Mouse (Mus musculus) right cerebral cortex, postnatal 4 days (tissue): ENCODE measurements around the gene Vwa7.
"Not testable (repeated sequence)": the region's sequence is repeated elsewhere in the genome, so short reads cannot be mapped to it uniquely, and the experiment has no call there.

Experiments
- DNase-seq: peaks from one replicate; pipeline ENCODE4 v3.0.0-alpha.2; 2022

Gene Vwa7

DNA sequence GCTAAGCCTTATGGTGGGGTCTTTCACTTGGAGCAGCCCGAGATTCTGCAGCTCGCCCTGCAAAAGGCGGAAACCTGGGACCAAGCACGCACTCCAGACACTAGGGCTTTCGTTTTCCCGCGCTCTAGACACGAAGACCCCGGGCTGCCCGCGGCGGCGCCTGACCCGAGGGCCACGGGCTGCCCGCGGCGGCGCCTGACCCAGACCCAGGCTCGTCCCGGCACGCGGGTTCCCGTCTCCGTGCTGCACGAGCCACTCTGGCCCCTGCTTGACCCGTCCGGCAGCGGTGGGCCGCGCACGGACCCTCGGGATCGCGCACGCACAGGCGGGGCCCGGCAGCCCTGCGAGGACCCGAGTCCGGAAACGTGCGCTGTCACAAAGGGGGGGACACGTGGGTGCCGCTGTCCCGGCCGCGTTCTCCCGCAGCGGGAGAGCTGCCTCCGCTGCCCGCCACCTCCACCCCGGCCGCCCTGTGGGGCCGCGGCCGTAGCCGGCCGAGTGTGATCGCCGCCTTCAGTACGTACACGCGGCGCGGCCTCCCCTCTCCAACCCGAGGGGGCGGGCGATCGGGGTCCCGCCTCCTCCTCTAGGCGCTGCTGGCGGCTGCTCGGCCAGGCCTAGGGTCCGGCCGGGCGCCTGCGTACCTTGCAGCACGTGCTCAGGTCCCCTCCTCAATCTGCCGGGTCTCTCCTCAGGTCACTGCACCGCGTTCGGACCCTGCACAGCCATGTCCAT is 15.5 kb upstream of the Vwa7 start, which contains the start of gene Vars:
Vars (plus strand) TSS at position 271 of the 735 bp plus-strand sequence.
- DNase-seq: peak; percentile 75

DNA sequence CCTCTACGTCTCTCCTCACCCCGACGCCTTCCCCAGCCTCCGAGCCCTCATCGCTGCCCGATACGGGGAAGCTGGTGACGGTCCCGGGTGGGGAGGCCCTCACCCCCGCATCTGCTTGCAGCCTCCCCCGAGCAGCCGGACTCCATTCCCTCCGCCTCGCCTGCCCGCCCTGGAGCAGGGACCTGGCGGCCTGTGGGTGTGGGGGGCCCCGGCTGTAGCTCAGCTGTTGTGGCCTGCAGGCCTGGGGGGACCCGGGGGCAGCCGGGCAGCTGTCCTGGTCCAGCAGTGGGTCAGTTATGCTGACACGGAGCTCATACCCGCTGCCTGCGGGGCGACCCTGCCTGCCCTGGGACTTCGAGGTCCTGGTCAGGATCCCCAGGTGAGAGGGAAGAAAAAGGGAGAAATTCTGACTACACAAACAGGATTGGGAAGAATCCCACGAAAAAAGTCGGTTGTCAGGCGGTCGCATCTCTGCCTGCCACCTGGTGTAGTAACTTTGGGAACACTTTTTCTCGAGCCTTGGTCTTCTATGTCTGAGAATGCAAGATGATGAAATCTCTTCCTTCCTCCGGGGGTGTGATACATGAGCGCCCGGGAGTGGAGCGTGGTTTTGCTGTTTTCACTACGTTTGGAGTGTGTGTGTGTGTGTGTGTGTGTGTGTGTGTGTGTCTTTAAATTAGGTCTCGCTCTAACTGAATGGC is 14.8 kb upstream of the Vwa7 start:
- DNase-seq: no peak

DNA sequence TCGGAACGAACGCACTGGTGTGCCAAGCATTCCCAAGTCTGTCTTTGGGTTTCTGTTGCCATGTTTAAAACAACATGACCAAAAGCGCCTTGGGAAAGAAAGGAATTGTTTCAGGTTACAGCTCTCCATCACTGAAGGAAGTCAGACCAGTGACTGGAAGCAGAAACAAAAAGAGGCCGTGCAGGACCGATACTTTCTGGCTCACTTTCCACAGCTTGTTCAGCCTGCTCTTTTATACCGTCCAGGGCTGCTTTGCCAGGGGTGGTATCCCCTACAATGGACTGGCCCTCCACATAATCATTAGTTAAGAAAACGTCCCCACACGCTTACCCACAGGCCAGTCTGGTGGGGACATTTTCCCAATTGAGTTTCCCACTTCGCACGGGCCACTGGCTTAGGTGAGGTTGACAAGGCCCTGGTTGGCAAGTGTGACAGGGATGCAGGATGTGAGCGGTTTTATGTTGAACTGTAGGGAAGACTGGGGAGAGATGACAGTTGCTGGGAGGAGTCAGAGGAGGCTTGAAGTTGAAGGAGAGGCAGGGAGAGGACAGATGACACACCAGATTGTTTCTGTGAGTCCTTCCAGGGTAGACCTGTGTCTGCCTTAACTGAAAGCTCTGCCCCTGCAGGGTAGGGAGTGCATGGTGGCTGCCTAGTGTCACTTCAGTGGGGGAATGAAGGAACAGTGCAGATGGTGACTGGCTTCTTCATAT is 14.1 kb upstream of the Vwa7 start:
- DNase-seq: no peak

DNA sequence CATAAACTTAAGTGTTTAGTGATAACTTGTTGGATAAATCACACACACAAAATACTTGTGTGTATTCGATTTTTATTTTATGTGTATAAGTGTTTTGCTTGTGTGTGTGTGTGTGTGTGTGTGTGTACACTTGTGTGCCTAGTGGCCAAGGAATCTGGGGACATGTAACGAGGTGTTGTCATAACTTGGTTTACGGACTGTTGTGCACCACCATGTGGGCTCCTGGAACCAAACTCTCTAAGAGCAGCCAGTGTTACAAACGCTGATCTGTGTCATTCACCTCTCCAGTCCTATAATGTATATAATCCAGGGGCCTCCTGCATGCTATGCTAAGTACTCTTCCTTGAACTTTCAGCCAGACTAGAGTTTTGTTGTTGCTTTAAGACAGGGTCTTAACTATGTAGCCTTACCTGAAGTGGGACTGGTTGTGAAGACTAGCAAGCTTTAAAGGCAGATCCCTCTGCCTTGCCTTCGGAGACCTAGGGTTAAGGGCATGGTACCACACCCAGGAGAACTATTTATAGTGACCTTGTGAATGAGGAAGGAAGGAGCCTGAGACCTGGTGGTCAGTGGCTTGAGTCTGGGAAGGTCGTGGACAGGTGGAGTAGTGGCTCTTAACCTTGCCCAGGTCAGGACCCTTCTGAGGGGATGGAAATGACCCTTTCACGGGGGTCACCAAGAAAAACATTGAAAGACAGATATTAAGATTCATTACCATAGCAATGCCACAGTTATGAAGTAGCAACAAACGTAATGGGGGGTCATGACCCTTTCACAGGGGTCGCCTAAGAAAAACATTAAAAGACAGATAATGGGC is 13.1 kb upstream of the Vwa7 start:
- DNase-seq: no peak

DNA sequence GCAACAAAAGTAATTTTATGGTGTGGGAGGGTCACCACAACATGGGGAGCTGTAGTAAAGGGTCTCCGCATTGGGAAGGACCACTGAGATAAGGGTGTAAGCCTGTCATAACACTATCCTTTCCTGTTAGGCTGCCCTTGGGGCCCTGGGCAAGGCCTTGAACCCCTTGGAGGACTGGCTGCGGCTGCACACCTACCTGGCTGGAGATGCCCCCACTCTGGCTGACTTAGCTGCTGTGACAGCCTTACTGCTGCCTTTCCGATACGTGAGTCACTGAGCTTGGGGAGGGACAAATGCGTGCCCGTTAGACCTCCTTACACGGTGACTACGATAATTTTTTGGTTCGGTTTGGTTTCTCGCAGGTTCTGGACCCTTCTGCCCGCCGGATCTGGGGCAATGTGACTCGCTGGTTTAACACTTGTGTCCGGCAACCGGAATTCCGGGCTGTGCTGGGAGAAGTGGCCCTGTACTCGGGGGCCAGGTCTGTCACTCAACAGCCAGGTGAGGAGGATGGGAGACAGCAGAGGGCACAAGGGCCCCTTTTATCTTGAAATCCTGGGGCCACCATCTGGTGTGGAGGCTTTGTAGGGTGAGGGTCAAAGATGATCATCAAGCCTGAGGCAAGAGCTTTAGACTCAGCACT is 12.2 kb upstream of the Vwa7 start:
- no peak for DNase-seq

DNA sequence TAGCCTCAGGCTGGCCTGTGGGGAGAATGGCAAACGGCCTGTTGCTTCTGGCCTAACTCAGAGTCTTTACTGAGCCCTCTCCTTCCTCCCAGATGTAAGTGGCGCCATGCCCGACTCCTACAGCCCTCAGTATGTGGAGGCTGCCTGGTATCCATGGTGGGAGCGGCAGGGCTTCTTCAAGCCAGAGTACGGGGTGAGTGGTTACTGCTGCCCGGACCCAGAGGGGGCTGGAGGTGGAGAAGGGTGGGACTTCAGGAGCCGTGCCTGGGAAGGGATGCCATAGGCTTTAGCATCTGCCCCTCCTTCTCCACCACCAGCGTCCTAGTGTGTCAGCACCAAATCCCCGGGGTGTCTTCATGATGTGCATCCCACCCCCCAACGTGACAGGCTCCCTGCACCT is 11.2 kb upstream of the Vwa7 start:
- no peak for DNase-seq

DNA sequence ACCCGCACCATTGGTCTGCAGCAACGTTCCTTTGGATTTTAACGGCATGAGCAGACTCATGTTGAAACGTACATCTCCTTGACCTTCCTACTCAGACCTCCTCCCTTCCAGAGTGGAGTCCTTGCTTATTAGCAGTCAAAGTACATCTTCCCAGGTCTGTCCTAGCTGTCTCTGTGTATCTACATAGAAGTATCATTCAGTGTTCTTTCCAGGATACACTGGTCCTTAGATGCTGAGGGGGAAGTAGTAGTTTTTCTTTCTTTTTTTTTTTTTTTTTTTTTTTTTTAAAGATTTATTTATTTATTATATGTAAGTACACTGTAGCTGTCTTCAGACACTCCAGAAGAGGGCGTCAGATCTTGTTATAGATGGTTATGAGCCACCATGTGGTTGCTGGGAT is 10.5 kb upstream of the Vwa7 start:
- DNase-seq: not testable (repeated sequence)

DNA sequence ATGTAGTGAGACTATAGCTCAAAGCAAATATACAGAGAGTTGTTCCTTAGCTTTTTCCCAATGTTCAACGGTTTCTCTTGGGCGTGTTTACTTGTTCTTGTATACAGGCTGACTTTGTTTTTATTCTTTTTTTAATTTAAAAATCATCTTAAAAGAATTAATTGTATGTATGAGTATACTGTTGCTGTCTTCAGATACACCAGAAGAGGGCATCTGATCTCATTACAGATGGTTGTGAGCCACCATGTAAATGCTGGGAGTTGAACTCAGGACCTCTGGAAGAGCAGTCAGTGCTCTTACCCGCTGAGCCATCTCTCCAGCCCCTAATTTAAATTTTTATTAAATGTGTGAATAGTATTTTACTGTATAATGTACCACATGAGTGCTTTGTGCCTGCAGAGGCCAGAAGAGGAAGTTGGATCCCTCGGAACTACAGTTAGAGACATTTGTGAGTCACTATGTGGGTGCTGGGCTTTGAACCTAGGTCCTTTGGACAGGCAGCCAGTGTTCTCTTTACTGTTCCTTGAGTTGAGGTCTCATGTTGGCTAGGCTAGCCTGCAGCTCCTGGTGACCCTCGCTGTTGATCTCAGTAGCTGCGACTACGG is 8.9 kb upstream of the Vwa7 start:
- DNase-seq: no peak

DNA sequence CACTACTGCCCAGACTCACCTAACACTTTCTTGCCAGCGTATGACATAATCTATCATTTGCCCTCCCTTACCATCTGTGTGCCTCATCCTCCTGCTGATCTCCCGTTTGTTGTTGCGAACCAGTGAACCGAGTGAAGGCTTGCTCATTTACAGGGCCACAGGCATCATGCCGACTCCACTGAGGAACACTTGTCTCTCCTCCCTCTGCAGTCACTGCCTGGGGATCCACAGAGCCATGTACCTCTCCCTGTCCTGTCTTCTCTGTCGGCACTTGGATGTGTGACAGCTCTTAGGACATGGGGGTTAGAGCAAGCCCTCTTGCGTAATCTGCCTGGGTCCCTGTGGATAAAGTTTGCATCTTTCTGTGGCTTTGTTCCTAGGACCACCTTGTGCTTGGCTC is 6.8 kb upstream of the Vwa7 start:
- no peak for DNase-seq

DNA sequence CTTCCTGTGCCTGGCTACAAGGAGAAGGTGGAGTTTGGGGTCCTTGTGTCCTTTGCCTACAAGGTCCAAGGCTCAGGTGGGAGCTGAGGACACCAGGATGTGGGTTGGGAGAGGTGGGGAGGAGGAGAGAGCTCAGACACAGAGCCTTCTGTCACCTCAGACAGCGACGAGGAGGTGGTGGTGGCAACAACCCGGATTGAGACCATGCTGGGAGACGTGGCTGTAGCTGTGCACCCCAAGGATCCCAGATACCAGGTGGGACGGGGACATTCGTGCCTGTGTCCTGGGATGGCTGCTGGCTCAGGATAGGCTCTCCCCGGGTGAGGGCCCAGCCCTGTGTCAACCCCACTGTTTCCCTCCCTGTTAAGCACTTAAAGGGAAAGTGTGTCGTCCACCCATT is 4.9 kb upstream of the Vwa7 start:
- DNase-seq: no peak

DNA sequence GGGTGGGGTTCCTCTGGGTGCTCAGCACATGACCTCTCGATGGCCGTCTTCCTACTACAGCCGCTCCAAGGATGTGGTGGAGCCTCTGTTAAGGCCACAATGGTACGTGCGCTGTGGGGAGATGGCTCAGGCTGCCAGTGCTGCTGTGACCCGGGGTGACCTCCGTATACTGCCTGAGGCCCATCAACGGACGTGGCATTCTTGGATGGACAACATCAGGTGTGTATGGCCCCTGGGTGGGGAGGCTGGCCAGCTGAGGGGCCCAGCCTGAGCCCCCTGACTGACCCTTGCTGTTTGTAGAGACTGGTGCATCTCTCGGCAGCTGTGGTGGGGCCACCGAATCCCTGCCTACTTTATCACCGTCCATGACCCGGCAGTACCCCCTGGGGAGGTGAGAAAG is 3.9 kb upstream of the Vwa7 start:
- no peak for DNase-seq

DNA sequence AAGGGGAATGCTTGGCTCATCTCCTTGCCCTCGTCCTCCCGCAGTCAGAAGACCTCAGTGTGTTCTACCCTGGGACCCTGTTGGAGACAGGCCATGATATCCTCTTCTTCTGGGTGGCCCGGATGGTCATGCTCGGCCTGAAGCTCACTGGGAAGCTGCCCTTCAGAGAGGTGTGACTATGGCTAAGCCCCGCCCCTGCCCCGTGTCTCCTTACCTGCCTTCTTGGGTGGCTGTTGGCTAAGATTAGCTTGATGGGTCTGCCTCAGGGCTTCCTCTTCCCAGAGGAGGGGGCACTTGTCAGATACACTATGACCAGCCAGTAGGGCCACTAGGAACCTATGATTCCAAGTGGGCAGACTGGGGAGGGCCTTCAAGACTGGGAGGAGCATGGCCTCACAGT is 3.2 kb upstream of the Vwa7 start:
- DNase-seq: no peak

DNA sequence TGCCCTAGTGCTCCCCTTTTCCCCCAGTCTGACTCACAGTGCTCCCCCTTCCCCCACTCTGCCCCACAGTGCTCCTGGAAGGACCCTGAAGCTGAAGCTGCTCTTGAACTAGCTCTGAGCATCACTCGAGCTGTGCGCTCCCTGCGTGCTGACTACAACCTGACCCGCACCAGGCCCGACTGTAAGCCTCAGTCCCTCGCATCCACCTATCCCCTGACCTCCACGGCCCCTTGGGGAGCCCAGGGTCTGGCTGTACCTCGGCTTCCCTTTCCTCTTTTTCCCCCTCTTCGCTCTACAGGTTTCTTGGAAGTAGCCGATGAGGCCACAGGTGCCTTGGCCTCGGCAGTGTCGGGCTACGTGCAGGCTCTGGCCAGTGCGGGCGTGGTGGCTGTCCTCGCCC is 1.1 kb upstream of the Vwa7 start:
- DNase-seq: no peak

DNA sequence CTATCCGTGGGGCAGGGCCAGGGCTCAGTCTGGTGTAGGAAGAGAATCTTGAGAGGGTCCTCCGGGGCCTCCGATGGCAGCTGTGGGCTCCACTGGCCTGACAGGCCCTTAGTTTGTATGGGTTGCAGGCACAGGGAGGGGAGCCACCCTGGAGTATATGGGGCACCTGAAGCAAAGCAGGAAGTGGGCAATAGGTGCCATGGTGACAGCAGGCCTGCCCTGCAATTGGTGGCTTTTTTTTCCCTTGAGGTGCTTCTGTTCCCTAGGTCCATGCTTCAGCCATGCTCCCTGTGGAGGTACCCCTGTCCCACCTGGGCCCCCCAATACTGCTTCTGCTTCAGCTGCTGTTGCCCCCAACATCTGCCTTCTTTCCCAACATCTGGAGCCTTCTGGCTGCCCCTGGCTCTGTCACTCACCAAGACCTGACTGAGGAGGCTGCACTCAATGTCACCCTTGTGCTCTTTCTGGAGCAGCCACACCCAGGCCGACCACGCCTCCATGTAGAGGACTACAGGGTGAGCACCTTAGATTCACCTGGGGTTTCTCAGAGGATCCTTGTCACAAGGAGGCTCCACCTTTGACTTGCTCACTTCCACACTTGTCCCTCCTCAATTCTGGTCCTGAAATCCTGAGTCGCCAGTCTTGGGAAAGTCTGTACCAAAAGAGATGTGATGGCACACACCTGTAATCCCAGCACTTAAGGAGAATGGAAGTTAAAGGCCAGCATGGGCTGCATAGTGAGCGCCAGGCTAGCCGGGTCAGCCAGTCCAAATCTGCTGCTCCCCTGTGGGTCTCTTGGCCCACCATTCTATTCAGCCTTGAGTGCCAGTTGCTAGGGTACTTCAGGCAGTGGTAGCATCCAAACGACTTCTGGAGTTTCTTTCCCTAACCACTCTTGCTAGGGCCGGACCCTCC is 669 bp downstream of the Vwa7 start:
- DNase-seq: no peak

DNA sequence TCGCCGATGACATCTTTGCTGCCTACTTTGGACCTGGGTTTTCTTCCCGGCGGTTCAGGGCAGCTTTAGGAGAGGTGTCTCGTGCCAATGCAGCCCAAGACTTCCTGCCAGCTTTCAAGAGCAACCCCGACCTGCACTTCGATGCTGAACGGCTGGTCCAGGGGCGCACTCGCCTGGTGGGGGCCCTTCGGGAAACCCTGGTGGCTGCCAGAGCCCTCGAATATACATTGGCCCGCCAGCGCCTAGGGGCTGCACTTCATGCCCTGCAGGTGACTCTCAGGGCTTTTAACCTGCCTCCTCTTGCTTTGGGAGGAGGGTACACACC is 1.3 kb downstream of the Vwa7 start:
- no peak for DNase-seq

DNA sequence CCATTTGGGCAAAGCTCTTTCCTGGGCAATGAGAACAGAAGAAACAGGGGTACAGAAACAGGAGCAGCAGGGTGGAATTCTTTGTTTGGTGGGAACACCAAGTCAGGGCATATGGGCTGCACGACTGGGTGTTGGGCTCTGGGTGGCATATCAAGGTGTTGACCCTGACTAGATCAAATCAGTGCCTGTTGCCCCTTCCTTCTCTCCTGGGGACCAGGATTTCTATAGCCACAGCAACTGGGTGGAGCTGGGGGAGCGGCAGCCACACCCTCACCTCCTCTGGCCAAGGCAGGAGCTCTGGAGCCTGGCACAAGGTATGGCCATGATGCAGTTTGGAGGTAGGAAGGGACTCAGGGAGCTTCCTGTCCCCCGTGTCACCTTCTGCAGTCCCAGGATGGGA is 1.8 kb downstream of the Vwa7 start:
- no peak for DNase-seq

DNA sequence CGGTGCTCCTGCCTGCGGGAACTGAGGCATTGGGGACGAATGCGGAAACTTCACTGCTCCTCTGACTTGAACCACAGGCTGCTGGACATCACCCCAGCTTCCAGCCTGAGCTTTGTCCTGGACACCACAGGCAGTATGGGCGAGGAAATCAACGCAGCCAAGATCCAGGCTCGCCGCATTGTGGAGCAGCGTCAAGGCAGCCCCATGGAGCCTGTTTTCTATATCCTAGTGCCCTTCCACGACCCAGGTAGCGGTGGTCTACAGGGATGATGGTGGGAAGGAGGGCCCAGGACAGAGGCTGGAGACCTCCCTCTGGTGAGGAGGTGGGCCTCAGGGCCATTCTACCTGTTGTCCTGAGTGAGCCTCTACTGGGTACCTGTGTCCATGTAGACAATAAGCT is 3.5 kb downstream of the Vwa7 start:
- DNase-seq: no peak

DNA sequence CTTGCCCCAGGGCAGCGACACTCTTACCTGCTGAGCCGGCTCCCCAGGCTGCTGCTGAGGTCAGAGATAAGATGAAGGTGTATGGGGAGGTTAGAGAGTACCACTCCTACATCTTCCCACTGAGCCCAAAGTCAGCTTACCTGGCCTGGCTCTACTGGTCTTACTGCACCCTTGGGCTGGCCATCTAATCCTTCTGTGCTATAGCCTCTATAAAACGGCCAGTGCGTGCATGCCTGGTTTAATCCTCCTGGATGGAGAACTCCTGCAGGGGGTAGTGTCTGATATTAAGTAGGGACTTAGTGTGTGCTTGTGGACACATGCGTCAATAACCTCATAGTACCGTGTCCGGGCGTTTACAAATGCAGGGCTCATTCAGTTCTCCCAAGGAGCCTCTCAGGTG is 4.2 kb downstream of the Vwa7 start:
- DNase-seq: no peak

DNA sequence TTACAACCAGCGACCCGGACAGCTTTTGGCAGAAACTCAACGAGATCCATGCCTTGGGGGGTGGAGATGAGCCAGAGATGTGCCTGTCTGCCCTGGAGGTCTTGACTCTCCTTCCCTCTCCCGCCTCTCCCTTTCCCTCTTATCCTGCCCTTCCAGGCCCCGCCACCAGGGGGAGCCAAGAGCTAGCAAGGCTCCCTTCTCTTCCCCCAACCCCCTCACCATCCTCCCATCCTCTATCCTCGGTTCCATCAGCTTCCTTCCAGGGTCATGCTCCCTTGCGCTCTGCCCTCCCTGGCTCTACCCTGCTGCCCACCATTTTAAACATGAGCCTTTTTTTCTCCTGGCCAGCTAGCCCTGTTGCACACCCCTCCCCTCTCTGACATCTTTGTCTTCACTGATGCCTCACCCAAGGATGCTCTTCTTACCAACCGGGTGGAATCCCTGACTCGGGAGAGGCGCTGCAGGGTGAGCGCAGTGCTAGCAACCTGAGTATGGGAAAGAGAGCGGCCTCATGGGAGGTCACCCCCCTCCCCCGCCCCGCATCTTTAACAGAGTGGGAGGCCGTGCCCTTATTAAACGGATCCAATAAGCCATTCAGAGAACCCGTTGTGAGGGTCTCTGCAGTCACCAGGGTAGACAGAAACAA is 4.9 kb downstream of the Vwa7 start:
- peak; percentile 84 for DNase-seq

DNA sequence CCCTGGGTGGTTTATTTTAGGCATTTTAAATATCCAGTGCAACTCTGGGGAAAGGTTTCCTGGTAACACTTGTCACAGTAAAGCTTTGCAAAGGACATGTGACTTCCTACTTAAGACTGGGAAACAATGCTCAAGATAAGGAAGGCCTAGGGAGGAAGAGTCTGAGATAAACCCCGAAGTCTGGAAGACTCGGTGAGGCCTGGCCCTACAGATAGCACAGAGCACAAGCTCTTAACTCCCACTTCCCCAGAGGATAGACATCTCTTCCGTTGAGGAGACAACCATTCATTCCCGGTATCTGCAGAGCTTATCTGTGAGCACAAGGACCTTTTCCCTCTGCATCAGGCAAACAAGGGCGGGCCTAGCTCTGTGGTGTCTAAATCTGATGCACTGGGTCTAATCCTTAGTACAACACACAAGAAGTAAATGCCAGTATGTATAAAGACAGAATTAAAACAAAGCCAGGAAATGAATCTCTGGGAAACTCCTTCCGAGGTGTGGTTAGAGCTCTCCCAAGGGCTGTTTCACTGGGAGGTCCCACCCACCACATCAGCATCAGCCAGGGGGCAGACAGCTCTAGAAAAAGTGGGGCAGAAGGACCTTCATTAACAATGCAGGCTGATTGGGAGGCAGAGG is 5.6 kb downstream of the Vwa7 start:
- DNase-seq: no peak
